In the genomic region with DNA sequence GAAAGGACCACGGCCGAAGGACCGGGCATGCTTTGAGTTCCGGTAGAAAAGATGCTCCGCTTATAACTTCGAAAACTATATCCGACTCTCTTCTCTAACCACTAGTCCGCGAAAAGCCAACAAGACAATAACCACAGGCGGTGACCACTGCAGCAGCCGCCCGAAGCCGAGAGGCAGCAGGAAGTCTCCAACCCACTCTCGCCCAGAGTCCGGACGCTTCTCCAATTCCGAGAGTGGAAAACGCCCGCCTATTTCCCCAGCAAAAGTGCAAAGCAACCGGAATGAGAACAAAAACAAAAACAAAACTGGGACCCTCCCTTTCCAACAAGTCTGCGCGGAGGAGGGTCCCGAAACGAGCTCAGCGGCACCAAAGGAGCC, we compare ENCODE assay signal across 8 mouse cellular contexts. TPM values are rescaled to one million over a fixed set of nuclear protein-coding genes. Genes with fewer than 3 reads are reported as not detected.
DNase-seq lines count a peak whose midpoint lies in the region; ATAC-seq and TF ChIP-seq lines count a peak whose summit lies in the region.

No protein-coding gene starts in this region.

- H3K27me3 ChIP-seq in liver, adult 2 months (ENCODE audit: control insufficient read depth, insufficient read depth, low read length) = no peaks in the 10 kb centered on the region
- no peaks in the 10 kb centered on the region for H3K27me3 ChIP-seq in embryonic facial prominence, embryonic 13.5 days
- no peaks in the 10 kb centered on the region for H3K27me3 ChIP-seq in limb, embryonic 10.5 days (ENCODE audit: low read depth, poor library complexity, severe bottlenecking)

- no peak for ATAC-seq in embryonic facial prominence, embryonic 13.5 days (ENCODE audit: insufficient number of reproducible peaks, insufficient read depth, low FRiP score, low TSS enrichment, low read depth)
- 0 out of 2 replicates have a peak, but pooled peaks have one; percentile 31 for ATAC-seq in monocyte, adult 5-6 weeks (replicated peaks; ENCODE audit: insufficient number of reproducible peaks, low FRiP score, low TSS enrichment, poor library complexity, severe bottlenecking)

- peaks cover 14% of the 10 kb centered on the region; the same call in 1 of the 2 replicates for H3K79me2 ChIP-seq in liver, adult 2 months (ENCODE audit: control insufficient read depth, insufficient read depth, low read length)

- H3K4me1 ChIP-seq in liver, adult 2 months (ENCODE audit: control insufficient read depth, insufficient read depth, low read length) = peaks cover 11% of the 10 kb centered on the region; the same call in 1 of the 2 replicates
- H3K4me1 ChIP-seq in embryonic facial prominence, embryonic 13.5 days = peaks cover 14% of the 10 kb centered on the region
- peaks cover 17% of the 10 kb centered on the region for H3K4me1 ChIP-seq in limb, embryonic 10.5 days

- H3K27ac ChIP-seq in liver, adult 2 months (replicated peaks; ENCODE audit: insufficient read depth, low read depth, low read length) = no peak overlapping the region; the same call in 1 of the 2 replicates
- H3K27ac ChIP-seq in embryonic facial prominence, embryonic 13.5 days = peak overlapping the region; percentile 92
- peak overlapping the region; percentile 91 for H3K27ac ChIP-seq in limb, embryonic 10.5 days

- peak overlapping the region; percentile 92 for H3K4me3 ChIP-seq in liver, adult 2 months (ENCODE audit: insufficient read depth, low read depth, low read length)
- H3K4me3 ChIP-seq in embryonic facial prominence, embryonic 13.5 days = peak overlapping the region; percentile 90
- peak overlapping the region; percentile 89 for H3K4me3 ChIP-seq in limb, embryonic 10.5 days

- peak overlapping the region; percentile 87 for H3K4me2 ChIP-seq in embryonic facial prominence, embryonic 13.5 days

- TF ChIP-seq POLR2A in liver, adult 2 months (IDR thresholded peaks at IDR 0.05; ENCODE audit: extremely low read depth, insufficient read depth, low read length) = no peak

- no peak for DNase-seq in liver, adult 2 months (ENCODE audit: extremely low read depth, low read depth, low spot score)
- DNase-seq in liver = no peak
- DNase-seq in limb, embryonic 10.5 days (ENCODE audit: low spot score) = no peak
- DNase-seq in cerebellum, postnatal 4 days (ENCODE audit: low spot score in 2 of 2) = no peak
- DNase-seq in adrenal gland, adult 8-10 months = no peak
- DNase-seq in right cerebral cortex, postnatal 14 days = no peak

- H3K9me3 ChIP-seq in embryonic facial prominence, embryonic 13.5 days = no peaks in the 10 kb centered on the region
- H3K9me3 ChIP-seq in limb, embryonic 10.5 days (replicated peaks) = no peaks in the 10 kb centered on the region

- peak overlapping the region; percentile 90 for H3K9ac ChIP-seq in liver, adult 2 months (ENCODE audit: low read depth, low read length)
- peak overlapping the region; percentile 92 for H3K9ac ChIP-seq in embryonic facial prominence, embryonic 13.5 days

- no peak for TF ChIP-seq CTCF in liver, adult 2 months (IDR thresholded peaks at IDR 0.05; ENCODE audit: low read depth, low read length)

- under 1% methylated on average over 25 of the region's 25 CpGs for WGBS in liver, adult 2 months
- under 1% methylated on average over 25 of the region's 25 CpGs for WGBS in embryonic facial prominence, embryonic 13.5 days
- 2% methylated on average over 25 of the region's 25 CpGs for WGBS in limb, embryonic 10.5 days

- peaks cover 5% of the 10 kb centered on the region for H3K36me3 ChIP-seq in liver, adult 2 months (ENCODE audit: control insufficient read depth, insufficient read depth, low read length)
- peaks cover 6% of the 10 kb centered on the region for H3K36me3 ChIP-seq in embryonic facial prominence, embryonic 13.5 days
- H3K36me3 ChIP-seq in limb, embryonic 10.5 days = peaks cover 7% of the 10 kb centered on the region

RNA-seq across cellular contexts. Expression of gene Cbll1, which starts 0.5 kb away (rescaled TPM):
- total RNA-seq in liver, adult 2 months (2014; rRNA removed) = 2.2 and 3.0 TPM in 2 replicates
- polyA plus RNA-seq in liver, adult 2 months (2012; rRNA removed) = 2.8 and 3.4 TPM in 2 replicates
- 15.1 and 16.5 TPM in 2 replicates for polyA plus RNA-seq in embryonic facial prominence, embryonic 13.5 days (2015; fragmentation: Nextera tagmentation; extraction: Ambion mirVana)
- 17.1 and 18.7 TPM in 2 replicates for polyA plus RNA-seq in limb, embryonic 10.5 days (2016; fragmentation: Nextera tagmentation; extraction: Ambion mirVana)
- 7.9 to 10.1 TPM (median 8.9 TPM) in 3 replicates for total RNA-seq in monocyte, adult 5-6 weeks (2017)
- total RNA-seq in adrenal gland, adult 8-10 months (2022) = 10 to 100 TPM; 16.5 to 20.3 (median 19.1) TPM
